Mouse (Mus musculus) urinary bladder, postnatal 14 days (tissue): Measurements from ENCODE around the gene Wdr59.
A peak's percentile ranks its signal among the peaks of the same experiment; 100 is the strongest.
"Not testable (repeated sequence)": the region's sequence is repeated elsewhere in the genome, so short reads cannot be mapped to it uniquely, and the experiment has no call there.

Experiments
- DNase-seq: peaks from one replicate; pipeline ENCODE4 v3.0.0; 2021; ENCODE audit warnings: low spot score

Gene Wdr59

DNA sequence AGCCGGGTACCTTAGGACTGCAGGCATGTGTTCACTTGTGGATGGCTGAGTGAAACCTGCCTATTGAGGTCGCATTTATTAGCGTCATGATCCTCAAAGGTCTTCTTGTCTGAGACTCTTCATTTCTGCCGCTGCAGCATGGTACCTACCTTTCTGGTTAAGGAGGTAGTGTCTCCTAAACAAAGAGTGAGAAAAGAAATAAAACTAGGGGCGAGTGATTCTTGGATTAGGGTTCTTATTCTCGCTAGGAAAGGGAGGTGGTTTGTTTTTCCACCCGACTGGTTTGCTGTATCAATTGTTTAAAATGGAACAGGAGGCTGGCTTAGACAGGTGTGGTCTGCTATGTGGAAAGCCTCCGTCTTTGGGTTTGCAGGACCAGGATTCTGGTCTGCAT is 15.9 kb upstream of the Wdr59 start:
- DNase-seq: no peak

DNA sequence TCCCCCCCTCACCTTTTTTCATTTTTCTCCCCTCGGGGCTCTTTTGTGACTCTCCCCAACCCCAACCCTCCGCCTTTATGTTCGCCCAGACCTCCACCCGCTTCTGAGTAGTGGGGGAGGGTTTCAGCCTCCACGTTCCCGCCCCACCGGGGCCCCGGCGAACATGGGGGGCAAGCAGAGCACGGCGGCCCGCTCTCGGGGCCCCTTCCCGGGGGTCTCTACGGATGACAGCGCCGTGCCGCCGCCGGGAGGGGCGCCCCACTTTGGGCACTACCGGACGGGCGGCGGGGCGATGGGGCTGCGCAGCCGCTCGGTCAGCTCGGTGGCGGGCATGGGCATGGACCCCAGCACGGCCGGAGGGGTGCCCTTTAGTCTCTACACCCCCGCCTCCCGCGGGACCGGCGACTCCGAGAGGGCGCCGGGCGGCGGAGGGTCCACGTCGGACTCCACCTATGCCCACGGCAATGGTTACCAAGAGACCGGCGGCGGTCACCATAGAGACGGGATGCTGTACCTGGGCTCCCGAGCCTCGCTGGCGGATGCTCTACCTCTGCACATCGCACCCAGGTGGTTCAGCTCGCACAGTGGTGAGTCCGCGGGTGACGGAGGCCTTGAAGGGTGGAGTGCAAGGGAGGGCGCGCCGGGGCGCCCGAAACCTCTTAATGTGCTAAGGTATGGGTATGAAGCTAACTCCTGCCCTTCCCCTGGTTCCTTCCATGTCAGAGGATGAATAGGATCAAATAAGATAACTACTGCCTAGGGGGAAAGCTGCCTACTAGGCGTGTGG is 15.3 kb upstream of the Wdr59 start:
- peak; percentile 44 for DNase-seq

DNA sequence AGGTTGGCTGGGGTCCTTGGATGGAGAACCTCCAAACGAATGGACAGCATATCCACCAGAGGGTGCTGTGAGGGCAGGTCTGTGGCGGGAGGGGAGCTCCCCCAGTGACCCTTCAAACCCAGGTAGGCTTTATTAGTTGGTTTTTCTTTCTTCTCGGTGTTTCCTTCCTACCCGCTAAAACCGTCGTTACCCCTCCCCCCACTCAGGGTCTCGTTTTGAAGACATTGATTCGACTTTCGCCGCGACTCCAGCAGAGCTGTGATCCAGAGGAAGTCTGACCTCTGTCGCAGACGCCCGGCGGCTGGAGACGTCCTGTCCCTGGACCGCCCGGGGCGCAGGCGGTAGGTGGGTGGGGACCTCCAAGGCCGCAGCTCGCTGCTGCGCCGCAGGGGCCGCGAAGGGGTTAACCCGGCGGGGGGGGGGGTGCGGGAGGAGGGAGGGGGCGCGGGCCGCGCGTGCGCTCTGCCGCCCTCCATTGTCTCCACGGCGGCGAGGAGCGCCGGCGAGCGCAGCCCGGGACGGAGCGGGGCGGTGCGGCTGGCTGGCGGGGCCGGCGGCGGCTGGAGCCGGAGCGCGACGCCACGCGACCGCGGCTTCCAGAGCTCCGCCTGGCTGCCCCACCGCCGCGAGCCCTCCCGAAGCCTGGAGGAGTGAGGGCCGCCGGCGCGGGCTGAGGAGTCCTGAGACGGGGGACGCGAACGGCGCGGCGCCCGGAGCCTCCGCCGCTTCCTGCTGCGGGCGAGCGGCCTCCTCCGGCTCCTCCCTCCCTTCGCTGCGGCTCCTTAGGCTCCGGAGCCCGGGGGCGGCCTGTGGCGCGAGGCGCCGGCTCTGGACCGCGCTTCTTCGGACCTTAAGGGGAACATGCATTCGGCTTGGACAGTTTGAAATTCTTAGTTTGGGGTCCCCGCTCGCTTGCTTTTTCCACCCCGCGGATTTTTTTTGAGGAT is 14.4 kb upstream of the Wdr59 start, which contains the start of gene Znrf1:
Gene Znrf1, plus strand, starts transcription at position 67 of the 947 bp plus-strand sequence.
- DNase-seq: peak; percentile 72

DNA sequence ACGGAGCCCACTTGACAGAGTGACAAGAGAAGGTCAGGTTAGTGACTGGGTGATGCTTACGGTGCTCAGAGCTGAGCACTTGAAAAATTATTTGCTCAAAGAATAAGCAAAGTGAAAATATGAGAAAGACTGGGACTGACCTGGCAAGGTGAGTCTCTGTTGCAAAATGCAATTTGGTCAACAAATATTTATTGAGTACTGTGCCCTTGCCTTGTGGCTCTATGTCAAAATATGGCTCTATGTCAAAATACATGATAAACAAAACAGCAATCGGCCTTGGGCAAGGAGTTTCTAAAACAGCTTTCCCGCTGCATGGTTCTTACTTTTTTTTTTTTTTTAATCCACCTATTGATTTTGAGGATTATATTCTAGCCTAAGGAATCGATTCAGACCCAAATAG is 13.6 kb upstream of the Wdr59 start:
- DNase-seq: no peak

DNA sequence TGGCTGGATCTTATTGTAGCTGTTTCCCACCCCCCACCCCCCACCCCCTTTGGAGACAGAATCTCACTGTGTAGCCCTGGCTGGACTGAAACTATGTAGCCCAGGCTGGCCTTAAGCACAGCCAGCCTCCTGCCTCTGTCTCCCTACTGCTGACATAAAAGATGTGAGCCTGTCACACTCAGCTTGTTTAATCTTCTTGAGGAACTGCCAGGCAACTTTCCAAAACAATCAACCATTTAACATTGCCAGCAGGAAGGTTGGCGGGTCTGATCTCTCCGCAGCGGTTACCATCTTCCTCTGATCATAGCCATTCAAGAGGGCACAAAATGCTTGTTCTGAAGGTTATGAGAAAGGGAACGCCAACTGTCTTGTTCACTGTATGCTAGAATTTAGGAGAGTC is 11.6 kb upstream of the Wdr59 start:
- no peak for DNase-seq

DNA sequence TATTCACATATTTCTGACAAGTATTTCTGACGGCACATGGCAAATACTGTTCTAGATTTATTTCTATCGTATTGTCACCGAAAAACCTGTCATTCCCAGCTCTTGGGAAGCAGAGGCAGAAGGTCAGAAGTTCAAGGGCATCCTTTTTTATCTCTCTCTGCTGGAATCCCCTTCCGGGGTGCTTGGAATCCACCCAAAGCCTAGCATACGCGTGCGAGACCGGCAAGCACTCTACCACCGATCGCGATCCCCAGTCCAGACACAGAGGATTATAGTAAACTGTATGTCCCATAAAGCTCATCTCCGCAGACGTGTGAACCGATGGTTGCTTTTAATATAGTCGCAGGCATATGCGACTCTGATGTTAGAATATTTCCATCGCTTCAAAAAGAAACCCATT is 9.7 kb upstream of the Wdr59 start:
- DNase-seq: no peak

DNA sequence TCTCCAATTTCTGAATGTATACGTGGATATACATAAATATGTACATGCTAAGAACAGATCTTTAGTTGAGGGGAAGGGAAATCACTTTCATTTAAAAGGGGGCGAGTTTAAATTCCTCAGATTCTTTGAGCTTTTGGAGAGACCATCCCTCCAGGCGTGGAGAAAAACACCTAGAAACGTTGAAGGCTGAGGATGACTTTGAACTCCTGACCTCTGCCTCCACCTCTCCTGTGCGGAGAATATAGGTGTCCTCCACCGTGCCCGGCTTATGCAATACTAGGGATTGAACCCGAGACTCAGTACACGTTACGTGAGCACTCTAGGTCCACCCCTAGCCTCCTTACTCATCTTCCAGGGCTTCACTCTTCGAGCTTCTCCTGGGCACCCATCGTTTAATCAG is 9.3 kb upstream of the Wdr59 start:
- no peak for DNase-seq

DNA sequence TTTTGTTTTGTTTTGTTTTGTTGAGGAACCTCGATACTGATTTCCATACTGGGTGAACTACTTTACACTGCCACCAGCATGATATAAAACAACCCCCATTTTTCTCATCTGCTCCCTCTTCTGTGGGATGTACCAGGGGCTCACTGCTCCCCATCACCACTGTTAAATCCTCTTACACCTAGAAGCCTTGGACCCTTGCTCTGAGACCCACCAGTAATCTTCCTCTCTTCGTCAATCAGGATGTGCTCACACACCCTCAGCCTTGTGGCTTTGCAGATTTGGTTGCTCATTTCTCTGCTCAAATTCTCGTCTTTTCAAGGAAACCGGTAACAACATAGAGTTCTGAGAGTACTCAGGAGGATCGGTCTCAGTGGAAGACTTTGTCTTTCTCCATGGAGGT is 6.2 kb upstream of the Wdr59 start:
- no peak for DNase-seq

DNA sequence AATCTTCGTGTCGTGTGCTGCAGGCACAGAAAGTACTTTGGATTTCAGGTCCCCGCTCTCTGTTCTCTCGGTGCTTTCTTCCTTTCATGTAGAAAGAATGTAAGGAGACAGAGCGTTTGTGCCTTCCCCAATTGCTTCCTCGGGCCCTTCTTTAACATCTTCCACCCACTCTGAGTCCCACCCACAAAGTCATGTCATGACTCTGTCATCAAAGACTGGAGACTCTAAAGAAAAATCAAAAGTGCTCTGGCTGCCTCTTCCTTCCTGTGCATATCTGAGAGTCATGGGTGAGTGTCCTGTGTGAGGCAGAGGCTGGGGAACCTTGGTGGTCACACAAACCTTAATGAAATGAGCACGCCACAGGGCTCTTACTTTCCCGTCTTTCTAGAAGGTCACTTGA is 5.3 kb upstream of the Wdr59 start:
- DNase-seq: no peak

DNA sequence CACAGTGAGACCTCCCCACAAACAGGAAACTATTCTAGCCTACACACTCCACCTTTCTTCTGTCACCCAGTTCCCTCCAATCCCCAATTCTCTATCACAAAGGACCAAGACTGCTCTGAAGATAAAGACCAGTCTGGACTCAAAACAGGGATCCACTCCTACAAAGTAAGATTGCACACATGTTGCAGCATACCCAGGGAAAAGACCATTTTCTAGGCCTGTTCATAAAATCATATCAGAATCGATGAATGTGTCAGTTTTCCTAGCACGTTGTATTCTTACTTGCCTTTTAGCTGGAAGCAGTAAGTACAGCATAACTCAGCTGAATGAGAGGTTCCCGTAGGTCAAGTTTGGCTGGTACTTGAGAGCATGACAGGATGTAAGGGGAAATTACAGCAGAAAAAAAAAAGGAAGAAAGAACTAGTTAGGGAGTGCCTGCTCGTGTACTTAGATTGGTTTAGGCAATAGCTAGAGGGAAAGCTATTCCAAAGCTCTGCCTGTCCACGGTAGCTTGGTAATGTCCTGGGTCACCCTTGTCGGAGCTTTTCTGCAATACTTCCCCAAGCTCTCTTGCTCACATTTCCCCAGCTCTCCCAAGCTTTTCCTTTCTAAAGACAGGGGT is 4.6 kb upstream of the Wdr59 start:
- DNase-seq: no peak

DNA sequence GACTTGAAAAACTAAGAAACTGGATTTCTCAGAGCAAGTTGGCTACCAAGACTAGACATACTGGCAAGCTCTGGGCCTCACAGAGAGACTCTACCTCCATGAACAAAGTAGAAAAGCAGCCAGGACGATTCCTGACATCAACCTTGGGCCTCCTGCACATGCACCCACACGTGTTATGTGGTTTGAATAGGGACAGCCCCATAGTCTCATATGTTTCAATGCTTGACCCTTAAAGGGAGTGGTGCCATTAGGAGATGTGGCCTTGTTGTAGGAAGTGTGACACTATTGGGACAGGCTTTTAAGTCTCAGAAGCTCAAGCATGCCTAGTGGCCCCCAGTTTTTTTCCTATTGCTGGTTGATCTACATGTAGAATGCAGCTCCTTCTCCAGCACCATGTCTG is 4.4 kb downstream of the Wdr59 start:
- DNase-seq: no peak

DNA sequence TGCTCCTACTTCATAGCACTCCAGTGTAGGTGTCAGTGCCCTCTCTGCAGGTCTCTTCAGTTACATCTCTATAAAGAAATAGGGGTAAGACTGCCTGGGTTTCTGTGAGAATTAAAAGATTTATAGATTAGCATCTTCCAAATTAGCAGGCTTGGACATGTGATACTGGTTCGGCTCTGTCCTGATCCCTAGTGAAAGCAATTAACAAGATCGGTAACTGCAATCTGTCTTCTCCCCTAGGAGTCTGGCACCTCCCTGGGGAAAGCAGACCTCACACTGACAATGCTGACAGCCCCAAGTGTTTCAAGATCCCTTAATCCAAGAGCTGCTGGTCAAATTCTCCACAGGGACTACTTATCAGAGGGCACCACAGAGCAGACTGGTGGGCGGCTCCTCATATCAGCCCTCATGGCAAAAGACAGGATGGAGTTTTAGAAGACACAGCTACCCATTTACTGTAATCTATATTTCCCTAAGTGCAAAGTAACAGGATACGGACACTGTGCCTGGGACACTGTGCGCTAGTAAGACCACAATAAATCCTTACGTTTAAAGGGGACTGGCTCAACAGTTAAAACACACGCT is 5.3 kb downstream of the Wdr59 start:
- no peak for DNase-seq

DNA sequence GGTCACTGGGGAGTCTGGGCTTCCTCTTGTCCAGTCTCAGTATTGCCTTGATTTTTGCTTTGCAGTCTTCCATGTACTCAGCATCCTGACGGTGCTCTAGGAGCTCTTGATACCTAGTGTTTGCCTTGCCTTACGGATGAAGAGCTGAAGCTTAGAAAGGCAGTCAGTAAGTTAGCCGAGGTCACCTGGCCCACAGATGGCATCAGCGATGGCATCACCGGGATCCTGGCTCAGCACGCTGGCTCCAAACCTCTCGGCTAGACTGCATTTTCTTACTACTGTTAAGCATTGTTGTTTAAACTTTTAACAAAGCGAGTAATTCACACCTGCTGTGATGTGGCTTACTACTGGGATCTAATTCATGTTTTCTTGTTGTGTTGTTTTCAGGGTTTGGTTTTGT is 8.4 kb downstream of the Wdr59 start:
- no peak for DNase-seq

DNA sequence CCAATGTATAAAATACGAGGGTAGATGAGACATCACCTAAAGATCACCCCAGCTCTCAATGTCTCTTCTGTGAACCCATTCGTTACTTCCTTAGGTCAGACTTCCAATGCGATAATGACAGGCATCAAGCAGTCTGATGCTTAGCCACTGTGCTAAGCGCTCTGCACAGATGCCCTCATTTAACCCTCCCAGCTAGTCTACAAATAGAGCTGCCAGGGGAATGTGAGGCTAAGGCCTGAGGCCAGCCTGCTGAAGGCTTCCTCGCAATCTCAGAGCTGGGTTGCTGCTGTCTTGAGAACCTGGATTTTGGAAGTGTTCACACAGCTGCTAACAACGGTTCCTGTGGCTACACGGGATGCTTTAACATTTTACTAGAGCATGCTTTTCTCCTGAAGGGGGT is 9.0 kb downstream of the Wdr59 start:
- no peak for DNase-seq

DNA sequence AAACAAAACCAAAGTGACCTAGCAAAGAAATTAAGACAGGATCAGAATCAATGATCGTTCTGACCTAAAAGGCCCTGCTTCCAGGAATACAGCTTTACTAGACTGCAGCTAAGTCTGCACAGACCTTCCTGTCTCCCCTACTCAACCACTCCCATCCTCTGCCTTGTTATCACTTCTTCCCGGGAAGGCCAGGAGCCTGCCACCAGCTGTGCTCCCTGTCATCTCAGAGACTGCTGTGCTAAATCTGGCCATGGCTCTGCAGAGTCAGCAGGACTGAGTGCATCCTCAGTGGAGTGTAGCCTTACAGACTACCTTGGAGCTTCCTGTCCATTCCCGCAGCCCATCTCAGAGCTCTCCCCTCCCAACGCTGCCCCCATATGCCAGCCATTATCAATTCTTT is 11.5 kb downstream of the Wdr59 start:
- DNase-seq: no peak

DNA sequence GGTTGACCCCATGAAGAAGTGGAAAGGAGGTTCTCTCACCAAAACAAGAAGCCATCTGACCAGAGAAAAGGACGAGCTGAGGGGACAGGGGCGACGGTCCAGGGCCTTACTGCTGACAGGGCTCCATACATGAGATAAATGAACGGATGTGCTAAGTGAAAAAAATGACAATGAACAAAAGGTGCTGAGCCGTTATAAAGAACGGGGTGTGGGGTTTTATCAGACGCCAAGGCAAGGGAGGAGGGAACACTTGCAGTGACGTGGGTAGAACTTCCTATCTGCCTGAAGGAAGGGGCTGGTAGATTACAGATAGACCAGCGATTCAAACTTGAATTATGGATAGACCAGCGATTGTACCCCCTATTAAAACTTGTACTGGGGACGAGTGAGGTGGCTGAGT is 12.6 kb downstream of the Wdr59 start:
- DNase-seq: no peak

DNA sequence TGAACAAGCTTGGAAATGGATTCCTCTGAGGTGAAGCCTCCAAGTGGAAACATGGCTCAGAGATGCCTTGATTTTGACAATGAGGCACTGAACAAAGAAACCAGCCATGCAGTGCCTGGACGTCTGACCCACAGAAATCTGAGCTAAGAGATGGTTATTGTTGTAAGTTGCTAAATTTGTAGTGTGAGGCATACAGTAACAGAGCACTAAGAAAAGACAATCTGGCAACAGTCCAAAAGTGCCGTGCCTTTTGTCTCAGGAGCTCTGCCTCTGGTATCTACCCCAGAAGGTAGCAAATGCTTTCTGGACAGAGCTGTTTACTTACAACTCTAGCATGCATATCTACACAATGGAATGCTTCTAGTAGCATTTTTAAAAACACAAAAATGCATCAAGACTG is 13.3 kb downstream of the Wdr59 start:
- no peak for DNase-seq

DNA sequence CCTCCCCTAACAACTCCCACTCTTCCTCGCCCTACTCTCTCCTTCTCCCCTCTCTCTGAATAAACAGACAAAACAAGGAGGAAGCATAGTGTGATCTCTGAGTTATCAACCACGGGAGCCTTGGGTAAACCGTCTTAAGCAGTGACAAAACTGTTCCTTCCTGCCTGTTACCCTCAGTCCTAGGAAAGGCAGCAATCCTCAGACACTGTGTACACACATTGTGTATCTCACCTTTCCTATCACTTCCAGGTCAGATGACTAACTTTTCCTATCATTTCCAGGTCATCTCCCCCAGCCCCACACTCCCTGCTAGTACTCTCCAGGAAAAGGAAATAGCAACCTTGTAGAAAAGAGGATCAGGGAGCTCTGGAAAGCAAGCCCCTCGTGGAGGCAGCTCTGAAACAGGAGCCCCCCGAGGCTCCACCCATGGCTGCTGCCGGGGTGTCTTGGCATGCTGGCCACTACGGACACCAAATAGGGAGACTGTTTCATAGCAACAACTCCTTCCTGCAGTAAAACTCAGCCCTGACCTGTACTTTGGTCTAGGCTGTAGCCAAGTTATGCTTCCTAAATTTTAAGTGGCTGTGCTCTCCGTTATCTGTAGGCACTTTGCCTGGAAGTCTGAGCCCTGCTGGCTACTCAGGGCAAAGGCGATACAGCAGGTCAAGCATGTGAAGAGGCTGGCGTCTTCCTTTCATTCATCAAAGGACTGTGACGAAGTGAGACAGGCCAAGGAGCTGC is 20.0 kb downstream of the Wdr59 start:
- DNase-seq: no peak

DNA sequence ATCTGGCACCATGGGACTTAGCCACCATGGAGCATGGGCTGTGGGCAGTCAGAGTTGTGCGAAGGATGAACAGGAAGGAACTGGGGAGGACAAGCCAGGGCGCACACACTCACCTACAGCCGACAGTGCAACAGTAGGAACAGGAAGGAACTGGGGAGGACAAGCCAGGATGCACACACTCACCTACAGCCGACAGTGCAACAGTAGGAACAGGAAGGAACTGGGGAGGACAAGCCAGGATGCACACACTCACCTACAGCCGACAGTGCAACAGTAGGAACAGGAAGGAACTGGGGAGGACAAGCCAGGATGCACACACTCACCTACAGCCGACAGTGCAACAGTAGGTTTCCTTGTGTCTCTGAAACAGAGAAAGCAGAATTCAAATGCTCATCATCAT is 23.6 kb downstream of the Wdr59 start:
- not testable (repeated sequence) for DNase-seq

DNA sequence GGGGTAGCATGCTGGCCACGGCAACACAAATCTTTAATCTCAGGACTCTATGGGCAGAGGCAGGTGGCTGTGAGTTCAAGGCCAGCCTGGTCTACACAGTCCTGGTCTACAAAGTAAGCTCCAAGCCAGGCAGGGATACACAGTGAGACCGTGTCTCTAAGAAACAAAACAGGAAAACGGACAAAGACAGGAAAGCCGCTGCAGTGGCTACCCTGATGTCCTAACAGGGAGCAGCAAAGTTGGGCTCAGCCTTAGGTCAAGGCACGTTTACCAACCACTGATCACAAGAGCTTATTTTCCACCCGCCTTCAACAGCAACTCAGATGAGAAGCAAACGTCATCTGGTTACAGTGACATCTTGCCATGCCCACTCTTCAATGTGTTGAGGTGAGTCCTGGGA is 25.6 kb downstream of the Wdr59 start:
- DNase-seq: no peak

DNA sequence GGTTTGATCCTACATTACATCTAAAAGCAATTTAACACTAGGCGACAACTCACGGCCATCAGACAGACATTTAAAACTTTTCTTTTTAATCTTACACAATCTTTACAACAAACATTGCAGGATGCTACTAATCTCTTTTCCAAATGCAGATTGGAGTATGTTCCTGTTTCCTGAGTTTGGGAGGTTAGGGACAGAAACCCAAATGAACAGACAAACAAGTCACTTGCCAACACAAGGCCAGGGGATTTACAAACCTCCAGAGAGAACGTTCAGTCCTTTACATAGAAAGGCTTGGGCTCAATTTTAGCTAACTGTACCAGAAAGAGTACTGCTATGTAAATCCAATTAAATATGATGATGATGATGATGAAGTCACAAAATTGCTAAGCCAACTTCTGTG is 28.7 kb downstream of the Wdr59 start:
- no peak for DNase-seq

DNA sequence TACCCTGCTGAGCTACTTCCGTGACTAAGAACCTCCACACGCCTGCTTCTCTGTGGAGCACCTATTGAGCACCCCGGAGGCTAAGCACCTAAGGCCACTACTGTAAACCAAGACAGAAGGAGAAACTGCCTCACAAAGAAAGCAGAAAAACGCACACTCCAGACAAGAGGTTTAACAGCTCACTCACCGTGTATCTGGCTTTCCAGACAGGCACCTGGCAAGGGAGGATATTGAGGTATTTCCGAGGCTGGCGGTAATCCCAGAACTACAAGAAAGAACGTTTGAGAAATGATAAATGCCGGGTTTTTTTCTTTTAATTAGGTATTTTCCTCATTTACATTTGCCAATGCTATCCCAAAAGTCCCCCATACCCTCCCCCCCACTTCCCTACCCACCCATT is 29.4 kb downstream of the Wdr59 start:
- DNase-seq: no peak
